Mouse (Mus musculus) hindbrain, embryonic 12.5 days (tissue): ENCODE data around the gene Rab24. TPM values are rescaled to one million over a fixed set of nuclear protein-coding genes. Genes with fewer than 3 reads are reported as not detected.

Experiments
- ATAC-seq: fragments of 200-750 bp; cut with Nextera tagmentation; 2 replicates; pipeline ENCODE4 v1.8.0; 2017; ENCODE audit warnings: moderate TSS enrichment; ENCODE audit not compliant: low FRiP score
- H3K27ac ChIP-seq: fragments of 300-500 bp; sonication (generic); 2 replicates; pipeline ENCODE4 v1.5.1; 2016; ENCODE audit warnings: mild to moderate bottlenecking
- H3K27me3 ChIP-seq: fragments of 300-500 bp; sonication (generic); 2 replicates; pipeline ENCODE4 v1.6.1; 2016; ENCODE audit warnings: mild to moderate bottlenecking
- H3K36me3 ChIP-seq: fragments of 300-500 bp; sonication (generic); 2 replicates; pipeline ENCODE4 v1.6.1; 2016; ENCODE audit warnings: mild to moderate bottlenecking
- H3K4me1 ChIP-seq: fragments of 300-500 bp; sonication (generic); 2 replicates; pipeline ENCODE4 v1.6.1; 2016
- H3K4me2 ChIP-seq: fragments of 300-500 bp; sonication (generic); replicated peaks from 2 replicates; pipeline ENCODE4 v1.6.1; 2016; ENCODE audit warnings: mild to moderate bottlenecking
- H3K4me3 ChIP-seq: fragments of 300-500 bp; sonication (generic); 2 replicates; pipeline ENCODE4 v1.5.1; 2016; ENCODE audit warnings: mild to moderate bottlenecking
- H3K9ac ChIP-seq: fragments of 300-500 bp; sonication (generic); 2 replicates; pipeline ENCODE4 v1.6.1; 2016; ENCODE audit warnings: mild to moderate bottlenecking, moderate library complexity
- H3K9me3 ChIP-seq: fragments of 300-500 bp; sonication (generic); replicated peaks from 2 replicates; pipeline ENCODE4 v1.6.1; 2016; ENCODE audit warnings: mild to moderate bottlenecking
- WGBS: fragments of 180-500 bp; shearing (Covaris S2); methylation state at CpG from one replicate; pipeline ENCODE4 v1.1.7; 2016; 5-methylcytosine and 5-hydroxymethylcytosine counted together
- polyA plus RNA-seq: library from polyadenylated mRNA; unstranded; fragments of >200 nt; fragmentation: Nextera tagmentation; extraction: Ambion mirVana; gene quantifications from 2 replicates; pipeline ENCODE4 v1.2.1, GENCODE M21; 2016

The Rab24 gene
- polyA plus RNA-seq, 1 experiment from 2014 or later = 105 TPM

GRCm38 (mm10) chr13:55325596-55325995, 3.9 kb upstream of the Rab24 start:
- 82% methylated on average over 11 of the region's 11 CpGs for WGBS
- Histone ChIP-seq H3K27me3 (no peaks in the 10 kb centered on the region), H3K4me1 (peaks cover 53% of the 10 kb centered on the region), H3K4me3 (no peak overlapping the region), H3K36me3 (peaks cover 31% of the 10 kb centered on the region), H3K9ac (no peak overlapping the region), H3K4me2 (no peak overlapping the region), H3K27ac (no peak overlapping the region), H3K9me3 (no peaks in the 10 kb centered on the region)
- ATAC-seq = no peak

GRCm38 (mm10) chr13:55322130-55322825, 532 bp upstream of the Rab24 start:
- Histone ChIP-seq H3K27me3 (no peaks in the 10 kb centered on the region), H3K27ac (peak overlapping the region; percentile 80), H3K9ac (peak overlapping the region; percentile 95), H3K36me3 (peaks cover 49% of the 10 kb centered on the region), H3K4me3 (peak overlapping the region; percentile 95), H3K4me2 (peak overlapping the region; percentile 81), H3K4me1 (peaks cover 33% of the 10 kb centered on the region), H3K9me3 (no peaks in the 10 kb centered on the region)
- ATAC-seq = no peak
- WGBS = 2% methylated on average over 31 of the region's 31 CpGs

- Histone ChIP-seq H3K36me3 (peaks cover 55% of the 10 kb centered on the region), H3K4me1 (peaks cover 30% of the 10 kb centered on the region), H3K9me3 (no peaks in the 10 kb centered on the region), H3K9ac (peak within 1 kb of the TSS; percentile 95), H3K27me3 (no peaks in the 10 kb centered on the region), H3K4me3 (peak within 1 kb of the TSS; percentile 95), H3K27ac (no peak within 1 kb of the TSS), H3K4me2 (peak within 1 kb of the TSS; percentile 81)
- WGBS = 84% methylated on average over 4 of the region's 4 CpGs
- no peak for ATAC-seq
Measured at GRCm38 (mm10) chr13:55319931-55320533, 1.7 kb downstream of the Rab24 start, which contains the start of gene Prelid1. Gene Prelid1, plus strand, starts transcription at chr13:55320500.

- no peak overlapping the region for H3K4me3 ChIP-seq
- H3K36me3 ChIP-seq = peaks cover 58% of the 10 kb centered on the region
- H3K9ac ChIP-seq = no peak overlapping the region
- H3K4me2 ChIP-seq = no peak overlapping the region
- no peak for ATAC-seq
- no peaks in the 10 kb centered on the region for H3K27me3 ChIP-seq
- H3K27ac ChIP-seq = no peak overlapping the region
- 94% methylated on average over 3 of the region's 3 CpGs for WGBS
- peaks cover 23% of the 10 kb centered on the region for H3K4me1 ChIP-seq
- no peaks in the 10 kb centered on the region for H3K9me3 ChIP-seq
Measured at GRCm38 (mm10) chr13:55318351-55318750, 3.4 kb downstream of the Rab24 start.

GRCm38 (mm10) chr13:55314891-55315412, 6.8 kb downstream of the Rab24 start:
- no peak overlapping the region for H3K4me2 ChIP-seq
- no peaks in the 10 kb centered on the region for H3K27me3 ChIP-seq
- ATAC-seq = no peak
- no peaks in the 10 kb centered on the region for H3K4me1 ChIP-seq
- peaks cover 82% of the 10 kb centered on the region for H3K36me3 ChIP-seq
- 88% methylated on average over 2 of the region's 2 CpGs for WGBS
- no peak overlapping the region; the same call in 1 of the 2 replicates for H3K27ac ChIP-seq
- no peaks in the 10 kb centered on the region for H3K9me3 ChIP-seq
- H3K9ac ChIP-seq = no peak overlapping the region
- H3K4me3 ChIP-seq = no peak overlapping the region

- Histone ChIP-seq H3K4me2 (no peak overlapping the region), H3K4me1 (no peaks in the 10 kb centered on the region), H3K4me3 (no peak overlapping the region), H3K36me3 (peaks cover 80% of the 10 kb centered on the region), H3K27ac (no peak overlapping the region), H3K27me3 (no peaks in the 10 kb centered on the region), H3K9ac (no peak overlapping the region), H3K9me3 (no peaks in the 10 kb centered on the region)
- ATAC-seq = no peak
- 94% methylated on average over 9 of the region's 9 CpGs for WGBS
Measured at GRCm38 (mm10) chr13:55313051-55313450, 8.7 kb downstream of the Rab24 start.

GRCm38 (mm10) chr13:55312028-55312630, 9.6 kb downstream of the Rab24 start:
- no peak overlapping the region for H3K9ac ChIP-seq
- H3K9me3 ChIP-seq = no peaks in the 10 kb centered on the region
- H3K27ac ChIP-seq = no peak overlapping the region
- WGBS = 91% methylated on average over 8 of the region's 8 CpGs
- H3K4me1 ChIP-seq = no peaks in the 10 kb centered on the region
- ATAC-seq = no peak
- H3K36me3 ChIP-seq = peaks cover 84% of the 10 kb centered on the region
- no peak overlapping the region for H3K4me2 ChIP-seq
- H3K4me3 ChIP-seq = no peak overlapping the region
- no peaks in the 10 kb centered on the region for H3K27me3 ChIP-seq

- H3K36me3 ChIP-seq = peaks cover 77% of the 10 kb centered on the region
- ATAC-seq = no peak
- no peak overlapping the region for H3K4me3 ChIP-seq
- H3K4me1 ChIP-seq = no peaks in the 10 kb centered on the region
- no peak overlapping the region for H3K27ac ChIP-seq
- WGBS = 90% methylated on average over 5 of the region's 5 CpGs
- H3K27me3 ChIP-seq = no peaks in the 10 kb centered on the region
- H3K9ac ChIP-seq = no peak overlapping the region
- H3K9me3 ChIP-seq = no peaks in the 10 kb centered on the region
- no peak overlapping the region for H3K4me2 ChIP-seq
Measured at GRCm38 (mm10) chr13:55300913-55301312, 20.8 kb downstream of the Rab24 start.

- Histone ChIP-seq H3K4me3 (no peak overlapping the region), H3K9me3 (no peaks in the 10 kb centered on the region), H3K27me3 (no peaks in the 10 kb centered on the region), H3K4me1 (no peaks in the 10 kb centered on the region), H3K27ac (no peak overlapping the region), H3K9ac (no peak overlapping the region), H3K36me3 (peaks cover 75% of the 10 kb centered on the region), H3K4me2 (no peak overlapping the region)
- WGBS = 98% methylated on average over 1 of the region's 1 CpGs
- no peak for ATAC-seq
Measured at GRCm38 (mm10) chr13:55296760-55297159, 25.0 kb downstream of the Rab24 start.

- Histone ChIP-seq H3K4me2 (no peak overlapping the region), H3K4me3 (no peak overlapping the region), H3K27me3 (no peaks in the 10 kb centered on the region), H3K9me3 (no peaks in the 10 kb centered on the region), H3K4me1 (no peaks in the 10 kb centered on the region), H3K27ac (no peak overlapping the region), H3K36me3 (peaks cover 72% of the 10 kb centered on the region), H3K9ac (no peak overlapping the region)
- WGBS = 82% methylated on average over 3 of the region's 3 CpGs
- no peak for ATAC-seq
Measured at GRCm38 (mm10) chr13:55288854-55289253, 32.9 kb downstream of the Rab24 start.

- no peak for ATAC-seq
- 96% methylated on average over 5 of the region's 5 CpGs for WGBS
Measured at GRCm38 (mm10) chr13:55277646-55278045, 44.1 kb downstream of the Rab24 start.

GRCm38 (mm10) chr13:55277203-55277602, 44.5 kb downstream of the Rab24 start:
- Histone ChIP-seq H3K9me3 (no peaks in the 10 kb centered on the region), H3K4me3 (no peak overlapping the region), H3K36me3 (peaks cover 59% of the 10 kb centered on the region), H3K4me2 (no peak overlapping the region), H3K27ac (no peak overlapping the region), H3K4me1 (no peaks in the 10 kb centered on the region), H3K9ac (no peak overlapping the region), H3K27me3 (no peaks in the 10 kb centered on the region)
- ATAC-seq = no peak
- WGBS = 86% methylated on average over 5 of the region's 5 CpGs

More at GRCm38 (mm10) chr13:55277646-55278045, 44.1 kb downstream of the Rab24 start:
- Histone ChIP-seq H3K9ac (no peak overlapping the region), H3K9me3 (no peaks in the 10 kb centered on the region), H3K4me2 (no peak overlapping the region), H3K36me3 (peaks cover 59% of the 10 kb centered on the region), H3K4me1 (no peaks in the 10 kb centered on the region), H3K27ac (no peak overlapping the region), H3K27me3 (no peaks in the 10 kb centered on the region), H3K4me3 (no peak overlapping the region)
